Mouse (Mus musculus) forebrain, embryonic 14.5 days (tissue): ENCODE data around the gene Ndufaf3. TPM values are rescaled to one million over a fixed set of nuclear protein-coding genes. Genes with fewer than 3 reads are reported as not detected.

ENCODE experiments used
- ATAC-seq: fragments of 200-750 bp; cut with Nextera tagmentation; 2 replicates; pipeline ENCODE4 v1.8.0; 2017; ENCODE audit warnings: mild to moderate bottlenecking, moderate library complexity
- DNase-seq: peaks from one replicate; pipeline ENCODE4 v3.0.0-alpha.2; 2015; ENCODE audit warnings: low spot score
- H3K27ac ChIP-seq: fragments of 300-500 bp; sonication (generic); 2 replicates; pipeline ENCODE4 v1.5.1; 2014; ENCODE audit warnings: low read depth, mild to moderate bottlenecking, control low read depth, low read length, moderate library complexity
- H3K27me3 ChIP-seq: fragments of 300-500 bp; sonication (generic); replicated peaks from 2 replicates; pipeline ENCODE4 v1.6.1; 2014; ENCODE audit warnings: low read length, control low read depth, mixed read lengths; ENCODE audit not compliant: control insufficient read depth, insufficient read depth
- H3K36me3 ChIP-seq: fragments of 300-500 bp; sonication (generic); 2 replicates; pipeline ENCODE4 v1.6.1; 2014; ENCODE audit warnings: low read length, control low read depth; ENCODE audit not compliant: control insufficient read depth, insufficient read depth
- H3K4me1 ChIP-seq: fragments of 300-500 bp; sonication (generic); 2 replicates; pipeline ENCODE4 v1.6.1; 2014; ENCODE audit warnings: antibody characterized with exemption, low read length, control low read depth; ENCODE audit not compliant: control insufficient read depth, insufficient read depth
- H3K4me2 ChIP-seq: fragments of 300-500 bp; sonication (generic); 2 replicates; pipeline ENCODE4 v1.6.1; 2014; ENCODE audit warnings: mild to moderate bottlenecking, control low read depth, low read length
- H3K4me3 ChIP-seq: fragments of 300-500 bp; sonication (generic); 2 replicates; pipeline ENCODE4 v1.5.1; 2014; ENCODE audit warnings: low read depth, low read length, control low read depth
- H3K9ac ChIP-seq: fragments of 300-500 bp; sonication (generic); 2 replicates; pipeline ENCODE4 v1.6.1; 2014; ENCODE audit warnings: mild to moderate bottlenecking, low read length, control low read depth, moderate library complexity
- H3K9me3 ChIP-seq: fragments of 300-500 bp; sonication (generic); replicated peaks from 2 replicates; pipeline ENCODE4 v1.6.1; 2016; ENCODE audit warnings: low read length, control low read depth, mixed read lengths; ENCODE audit not compliant: control insufficient read depth
- WGBS: fragments of 180-500 bp; shearing (Covaris S2); extraction: QIAGEN DNeasy Blood & Tissue Kit; methylation state at CpG from one replicate; pipeline ENCODE4 v1.1.7; 2014; 5-methylcytosine and 5-hydroxymethylcytosine counted together
- polyA plus RNA-seq: library from polyadenylated mRNA; unstranded; fragments of >200 nt; fragmentation: Nextera tagmentation; extraction: Ambion mirVana; gene quantifications from 2 replicates; pipeline ENCODE4 v1.2.1, GENCODE M21; 2014

The Ndufaf3 gene
- polyA plus RNA-seq, 1 experiment from 2014 or later: 105 TPM

DNA sequence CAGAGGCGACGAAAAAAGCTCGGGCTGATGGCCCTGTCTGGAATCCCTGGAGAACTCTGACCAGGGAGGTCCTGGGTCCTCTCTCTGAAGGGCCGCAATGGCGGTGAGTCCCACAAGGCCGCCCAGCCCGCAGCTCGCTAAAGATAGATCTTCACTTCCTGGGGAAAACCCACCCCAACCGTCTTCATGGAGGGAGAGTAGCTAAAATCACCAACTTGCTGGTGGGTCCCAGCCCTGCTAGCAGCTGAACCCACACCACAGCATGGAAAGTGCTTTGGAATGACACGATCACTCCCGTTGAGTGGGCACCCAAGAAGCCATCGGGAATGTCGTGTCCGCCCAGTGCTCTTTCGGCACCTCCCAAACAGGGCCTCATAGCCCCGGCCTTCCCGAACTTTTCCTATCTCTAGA, 1.3 kb upstream of the Ndufaf3 start:
- peaks cover 55% of the 10 kb centered on the region for H3K36me3 ChIP-seq
- no peaks in the 10 kb centered on the region for H3K9me3 ChIP-seq
- H3K27me3 ChIP-seq: no peaks in the 10 kb centered on the region
- ATAC-seq (no peak), DNase-seq (no peak)
- peak overlapping the region; percentile 99 for H3K4me2 ChIP-seq
- no peak overlapping the region for H3K27ac ChIP-seq
- 0 out of 2 replicates have a peak overlapping the region, but pooled peaks have one; percentile 72 for H3K4me3 ChIP-seq
- no peak overlapping the region; the same call in 1 of the 2 replicates for H3K9ac ChIP-seq
- H3K4me1 ChIP-seq: peaks cover 21% of the 10 kb centered on the region
- 78% methylated on average over 17 of the region's 17 CpGs for WGBS

DNA sequence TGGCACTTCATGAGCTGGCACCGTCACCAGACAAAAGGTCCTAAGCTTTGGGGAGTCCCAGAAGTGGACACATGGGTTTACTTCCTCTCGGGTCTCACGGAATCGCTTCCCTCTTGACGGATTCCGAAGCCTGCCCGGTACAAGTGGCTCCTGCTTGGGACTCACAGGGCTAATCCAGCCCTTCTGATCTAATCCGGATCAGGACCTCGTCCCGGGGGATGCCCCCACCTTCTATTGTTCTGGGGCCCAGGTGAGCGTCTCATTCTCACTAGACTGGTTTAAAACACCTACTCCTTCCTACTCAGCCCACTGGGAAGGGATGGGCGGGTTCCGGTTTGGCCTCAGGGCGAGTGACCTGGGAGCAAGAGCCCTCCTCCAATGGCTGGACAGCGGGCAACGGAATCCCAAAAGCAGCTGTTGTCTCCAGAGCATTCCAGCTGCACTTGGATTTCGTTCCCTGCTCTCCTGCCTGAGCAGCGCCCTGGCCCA, 741 bp upstream of the Ndufaf3 start:
- H3K9me3 ChIP-seq: no peaks in the 10 kb centered on the region
- no peak for ATAC-seq
- peaks cover 55% of the 10 kb centered on the region for H3K36me3 ChIP-seq
- 12% methylated on average over 18 of the region's 18 CpGs for WGBS
- no peak for DNase-seq
- H3K4me1 ChIP-seq: peaks cover 21% of the 10 kb centered on the region
- peak overlapping the region; percentile 72 for H3K4me3 ChIP-seq
- peak overlapping the region; percentile 99 for H3K4me2 ChIP-seq
- no peaks in the 10 kb centered on the region for H3K27me3 ChIP-seq
- H3K9ac ChIP-seq: peak overlapping the region; percentile 82
- H3K27ac ChIP-seq: peak overlapping the region; percentile 95

- no peak for ATAC-seq
- Histone ChIP-seq H3K4me1 (peaks cover 23% of the 10 kb centered on the region), H3K9ac (peak overlapping the region; percentile 82), H3K9me3 (no peaks in the 10 kb centered on the region), H3K27ac (peak overlapping the region; percentile 95), H3K4me2 (peak overlapping the region; percentile 99), H3K27me3 (no peaks in the 10 kb centered on the region), H3K36me3 (peaks cover 50% of the 10 kb centered on the region), H3K4me3 (peak overlapping the region; percentile 72)
- WGBS: 15% methylated on average over 35 of the region's 35 CpGs
- peak; percentile 16 for DNase-seq
Measured at GRCm38 (mm10) chr9:108565881-108566814, 1.1 kb downstream of the Ndufaf3 start.

DNA sequence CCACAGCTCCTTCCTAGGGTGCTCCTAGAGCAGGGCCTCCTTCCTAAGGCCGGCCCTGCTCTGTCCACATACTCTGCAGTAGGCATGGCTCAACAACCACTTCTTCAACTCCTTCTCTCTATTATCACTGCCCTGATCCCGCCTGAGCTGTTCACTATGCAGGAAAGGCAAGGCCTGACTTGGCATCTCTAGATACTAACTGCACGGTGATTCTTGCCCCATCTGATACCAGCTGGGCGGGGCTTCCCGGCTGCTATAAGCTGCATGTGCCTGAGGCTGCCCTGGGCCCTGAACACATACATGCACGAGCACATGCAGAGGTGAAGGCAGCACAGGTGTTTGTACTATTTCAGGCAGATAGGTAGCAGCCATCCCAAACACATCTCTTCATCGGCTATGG, 3.1 kb downstream of the Ndufaf3 start:
- H3K4me1 ChIP-seq: peaks cover 15% of the 10 kb centered on the region
- no peak overlapping the region for H3K4me3 ChIP-seq
- peaks cover 50% of the 10 kb centered on the region for H3K36me3 ChIP-seq
- H3K9ac ChIP-seq: no peak overlapping the region
- no peak overlapping the region for H3K27ac ChIP-seq
- 91% methylated on average over 7 of the region's 7 CpGs for WGBS
- no peaks in the 10 kb centered on the region for H3K27me3 ChIP-seq
- ATAC-seq: no peak
- no peak overlapping the region for H3K4me2 ChIP-seq
- no peaks in the 10 kb centered on the region for H3K9me3 ChIP-seq
- DNase-seq: no peak

DNA sequence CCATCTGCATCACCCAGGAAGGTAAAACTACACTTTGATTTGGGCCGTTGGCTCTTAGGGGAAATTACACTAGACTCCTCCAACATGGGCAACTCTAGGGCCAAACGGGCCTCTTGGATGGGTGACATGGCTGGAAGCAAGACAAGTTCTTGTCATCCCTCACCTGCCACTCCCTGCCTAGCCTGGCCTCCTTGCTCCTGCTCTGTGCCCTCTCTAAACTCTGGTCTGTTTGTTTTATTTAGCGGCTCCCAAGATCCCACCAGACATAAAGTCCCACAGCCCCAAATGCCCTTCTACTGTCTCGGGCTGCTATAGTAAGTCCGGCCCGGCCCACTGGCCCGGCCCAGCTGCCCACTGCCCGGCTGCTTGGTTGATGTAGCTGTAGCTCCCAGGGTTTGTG, 3.6 kb downstream of the Ndufaf3 start:
- ATAC-seq: no peak

GRCm38 (mm10) chr9:108560227-108560841, 6.9 kb downstream of the Ndufaf3 start, which contains the start of gene Impdh2:
Impdh2 (plus strand) TSS chr9:108560286.
- Histone ChIP-seq H3K27me3 (no peaks in the 10 kb centered on the region), H3K9ac (peak within 1 kb of the TSS; percentile 69), H3K9me3 (no peaks in the 10 kb centered on the region), H3K27ac (peak within 1 kb of the TSS; percentile 63; the same call in 1 of the 2 replicates), H3K4me3 (peak within 1 kb of the TSS; percentile 50), H3K36me3 (peaks cover 78% of the 10 kb centered on the region), H3K4me2 (peak within 1 kb of the TSS; percentile 79), H3K4me1 (peaks cover 3% of the 10 kb centered on the region; the same call in 1 of the 2 replicates)
- peak; percentile 99 for DNase-seq
- WGBS: under 1% methylated on average over 46 of the region's 53 CpGs
- peak; percentile 100 for ATAC-seq

More for the DNA sequence above, 3.6 kb downstream of the Ndufaf3 start:
- Histone ChIP-seq H3K4me2 (no peak overlapping the region), H3K4me3 (no peak overlapping the region), H3K4me1 (peaks cover 14% of the 10 kb centered on the region), H3K27ac (no peak overlapping the region), H3K9me3 (no peaks in the 10 kb centered on the region), H3K9ac (no peak overlapping the region), H3K36me3 (peaks cover 54% of the 10 kb centered on the region), H3K27me3 (no peaks in the 10 kb centered on the region)
- 93% methylated on average over 8 of the region's 8 CpGs for WGBS
- no peak for DNase-seq

DNA sequence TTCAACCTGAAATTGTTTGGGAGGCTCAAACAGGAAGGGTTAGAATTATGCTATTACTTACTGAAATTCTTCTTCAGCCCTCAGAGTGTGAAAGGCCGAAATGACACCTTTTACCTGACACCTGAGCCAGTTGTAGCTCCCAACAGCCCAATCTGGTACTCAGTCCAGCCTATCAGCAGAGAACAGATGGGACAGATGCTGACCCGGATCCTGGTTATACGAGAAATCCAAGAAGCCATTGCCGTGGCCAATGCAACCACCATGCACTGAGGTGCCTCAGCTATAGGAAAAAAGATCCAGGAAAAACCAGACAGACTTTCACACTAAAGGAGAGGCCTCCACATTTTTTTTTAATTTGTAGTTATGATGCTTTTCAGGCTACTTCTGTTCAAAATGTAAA, 8.1 kb downstream of the Ndufaf3 start:
- no peaks in the 10 kb centered on the region for H3K9me3 ChIP-seq
- 87% methylated on average over 4 of the region's 4 CpGs for WGBS
- peaks cover 77% of the 10 kb centered on the region for H3K36me3 ChIP-seq
- no peak overlapping the region for H3K9ac ChIP-seq
- H3K27me3 ChIP-seq: no peaks in the 10 kb centered on the region
- peaks cover 3% of the 10 kb centered on the region; the same call in 1 of the 2 replicates for H3K4me1 ChIP-seq
- ATAC-seq (no peak), DNase-seq (no peak)
- no peak overlapping the region for H3K4me3 ChIP-seq
- H3K4me2 ChIP-seq: no peak overlapping the region
- no peak overlapping the region for H3K27ac ChIP-seq

GRCm38 (mm10) chr9:108546875-108547274, 20.4 kb downstream of the Ndufaf3 start:
- Histone ChIP-seq H3K27ac (no peak overlapping the region), H3K9me3 (no peaks in the 10 kb centered on the region), H3K4me1 (no peaks in the 10 kb centered on the region), H3K27me3 (no peaks in the 10 kb centered on the region), H3K9ac (no peak overlapping the region), H3K4me2 (no peak overlapping the region), H3K4me3 (no peak overlapping the region), H3K36me3 (peaks cover 89% of the 10 kb centered on the region)
- WGBS: 97% methylated on average over 1 of the region's 1 CpGs
- no peak for ATAC-seq
- DNase-seq: no peak
